Mouse (Mus musculus) hindbrain, embryonic 10.5 days (tissue): ENCODE data around the gene Tac2. TPM values are rescaled to one million over a fixed set of nuclear protein-coding genes. Genes with fewer than 3 reads are reported as not detected.
"Not testable (repeated sequence)": the region's sequence is repeated elsewhere in the genome, so short reads cannot be mapped to it uniquely, and the experiment has no call there.

Source experiments
- DNase-seq: peaks from one replicate; pipeline ENCODE4 v3.0.0-alpha.2; 2017; ENCODE audit warnings: low spot score
- H3K27ac ChIP-seq: fragments of 300-500 bp; sonication (generic); 2 replicates; pipeline ENCODE4 v1.5.1; 2016; ENCODE audit warnings: mild to moderate bottlenecking, moderate library complexity
- H3K27me3 ChIP-seq: fragments of 300-500 bp; sonication (generic); 2 replicates; pipeline ENCODE4 v1.6.1; 2016; ENCODE audit warnings: mild to moderate bottlenecking; ENCODE audit not compliant: poor library complexity, insufficient read depth, severe bottlenecking
- H3K36me3 ChIP-seq: fragments of 300-500 bp; sonication (generic); 2 replicates; pipeline ENCODE4 v1.6.1; 2016; ENCODE audit warnings: mild to moderate bottlenecking, moderate library complexity
- H3K4me1 ChIP-seq: fragments of 300-500 bp; sonication (generic); replicated peaks from 2 replicates; pipeline ENCODE4 v1.6.1; 2016; ENCODE audit warnings: mild to moderate bottlenecking
- H3K4me3 ChIP-seq: fragments of 300-500 bp; sonication (generic); 2 replicates; pipeline ENCODE4 v1.5.1; 2016; ENCODE audit warnings: mild to moderate bottlenecking, moderate library complexity
- H3K9me3 ChIP-seq: fragments of 300-500 bp; sonication (generic); 2 replicates; pipeline ENCODE4 v1.6.1; 2016; ENCODE audit warnings: mild to moderate bottlenecking, moderate library complexity
- WGBS: fragments of 180-500 bp; shearing (Covaris S2); methylation state at CpG from one replicate; pipeline ENCODE4 v1.1.7; 2016; 5-methylcytosine and 5-hydroxymethylcytosine counted together
- polyA plus RNA-seq: library from polyadenylated mRNA; unstranded; fragments of >200 nt; fragmentation: Nextera tagmentation; extraction: Ambion mirVana; gene quantifications from 2 replicates; pipeline ENCODE4 v1.2.1, GENCODE M21; 2016

The Tac2 gene
- polyA plus RNA-seq, 1 experiment from 2014 or later, result not detected

- H3K4me3 ChIP-seq, result peak overlapping the region; percentile 33; the same call in 1 of the 2 replicates
- H3K9me3 ChIP-seq, result no peaks in the 10 kb centered on the region
- no peak for DNase-seq
- H3K4me1 ChIP-seq, result peaks cover 22% of the 10 kb centered on the region
- H3K27ac ChIP-seq, result 0 out of 2 replicates have a peak overlapping the region, but pooled peaks have one; percentile 4
- peaks cover 36% of the 10 kb centered on the region for H3K36me3 ChIP-seq
- whole genome bisulfite sequencing, result 46% methylated on average over 24 of the region's 24 CpGs
- no peaks in the 10 kb centered on the region for H3K27me3 ChIP-seq
Observed at GRCm38 (mm10) chr10:127750136-127750777, 26.0 kb downstream of the Tac2 start.

DNA sequence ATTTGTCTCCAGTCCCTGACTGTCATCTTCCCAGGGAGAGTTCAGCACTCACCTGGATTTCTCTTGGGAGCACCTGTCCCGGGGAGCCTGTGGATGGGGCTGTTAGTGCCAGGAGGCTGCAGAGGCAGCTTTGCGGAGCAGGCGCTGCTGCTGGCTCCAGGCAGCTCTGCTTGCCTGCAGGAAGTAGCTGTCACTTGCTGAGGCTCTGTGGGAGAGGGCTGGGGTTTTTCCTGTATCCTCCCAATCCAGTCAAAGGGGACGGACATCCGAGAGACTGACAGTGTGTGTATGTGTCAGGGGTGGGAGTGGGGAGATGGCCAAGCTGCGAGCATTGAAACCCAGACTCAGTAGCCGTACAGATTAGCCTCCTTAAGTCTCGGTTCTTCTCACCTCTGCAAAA lies 27.3 kb downstream of the Tac2 start, which contains the start of gene Gpr182:
TSS of gene Gpr182 (minus strand) at position 185 of the 400 bp plus-strand sequence.
- WGBS, result 55% methylated on average over 8 of the region's 8 CpGs
- H3K4me3 ChIP-seq, result no peak within 1 kb of the TSS

GRCm38 (mm10) chr10:127754566-127755166 lies 30.4 kb downstream of the Tac2 start:
- WGBS, result 83% methylated on average over 6 of the region's 6 CpGs
- Histone ChIP-seq H3K27ac (no peak overlapping the region), H3K9me3 (no peaks in the 10 kb centered on the region), H3K36me3 (no peaks in the 10 kb centered on the region), H3K4me3 (no peak overlapping the region), H3K27me3 (no peaks in the 10 kb centered on the region), H3K4me1 (peaks cover 13% of the 10 kb centered on the region)
- DNase-seq, result no peak

More for the DNA sequence above, 27.3 kb downstream of the Tac2 start, which contains the start of gene Gpr182:
- peaks cover 23% of the 10 kb centered on the region for H3K36me3 ChIP-seq
- no peak within 1 kb of the TSS for H3K27ac ChIP-seq
- no peaks in the 10 kb centered on the region for H3K9me3 ChIP-seq
- no peak for DNase-seq
- H3K27me3 ChIP-seq, result no peaks in the 10 kb centered on the region
- peaks cover 28% of the 10 kb centered on the region for H3K4me1 ChIP-seq

DNA sequence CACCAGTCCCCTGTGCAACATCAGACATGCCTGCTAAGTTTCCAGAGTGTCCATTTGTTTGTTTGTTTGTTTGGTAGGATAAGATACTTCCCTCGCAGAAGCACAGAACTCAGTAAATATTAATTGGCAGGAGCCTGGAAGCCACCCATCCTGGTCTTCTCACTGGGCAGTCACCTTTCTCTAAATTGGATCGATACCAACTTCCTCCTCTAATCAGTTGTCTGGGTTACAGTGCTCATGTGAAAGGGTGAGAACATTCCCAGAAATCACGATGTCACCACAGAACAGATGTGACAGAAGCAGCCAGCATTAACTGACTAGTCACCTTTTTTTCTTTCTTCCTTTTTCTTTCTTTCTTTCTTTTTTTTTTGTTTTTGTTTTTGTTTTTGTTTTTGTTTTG lies 31.0 kb downstream of the Tac2 start:
- 87% methylated on average over 3 of the region's 3 CpGs for WGBS
- Histone ChIP-seq H3K9me3 (no peaks in the 10 kb centered on the region), H3K4me1 (peaks cover 8% of the 10 kb centered on the region), H3K27ac (no peak overlapping the region), H3K36me3 (no peaks in the 10 kb centered on the region), H3K27me3 (no peaks in the 10 kb centered on the region), H3K4me3 (no peak overlapping the region)
- DNase-seq, result no peak

- no peak for DNase-seq
- peak overlapping the region; percentile 26 for H3K4me3 ChIP-seq
- WGBS, result 53% methylated on average over 18 of the region's 18 CpGs
Observed at GRCm38 (mm10) chr10:127755770-127756468, 31.6 kb downstream of the Tac2 start.

GRCm38 (mm10) chr10:127759181-127760110 lies 35.2 kb downstream of the Tac2 start, which contains the start of the genes Rdh1 and Rdh16f1:
Rdh1 (plus strand) TSS chr10:127759721.
Rdh16f1 (plus strand) TSS chr10:127759787.
- no peak for DNase-seq
- H3K27ac ChIP-seq, result no peak within 1 kb of the TSS
- 81% methylated on average over 9 of the region's 9 CpGs for WGBS

More at GRCm38 (mm10) chr10:127755770-127756468, 31.6 kb downstream of the Tac2 start:
- Histone ChIP-seq H3K27ac (no peak overlapping the region), H3K4me1 (peaks cover 6% of the 10 kb centered on the region; the same call in 1 of the 2 replicates), H3K27me3 (no peaks in the 10 kb centered on the region), H3K36me3 (no peaks in the 10 kb centered on the region), H3K9me3 (no peaks in the 10 kb centered on the region)

DNA sequence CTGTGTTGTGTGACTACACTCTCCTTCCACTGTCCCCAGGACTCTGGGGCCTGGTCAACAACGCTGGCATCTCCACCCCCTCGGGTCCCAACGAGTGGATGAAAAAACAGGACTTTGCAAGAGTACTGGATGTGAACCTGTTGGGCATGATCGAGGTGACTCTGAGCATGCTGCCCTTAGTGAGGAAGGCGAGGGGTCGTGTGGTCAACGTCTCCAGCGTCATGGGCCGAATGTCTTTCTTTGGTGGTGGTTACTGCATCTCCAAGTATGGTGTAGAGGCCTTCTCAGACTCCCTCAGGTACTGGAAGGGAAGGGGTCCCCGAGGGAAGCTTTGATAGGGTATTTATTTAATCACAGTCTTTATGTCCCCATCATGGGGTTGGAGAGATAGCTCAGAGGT lies 38.6 kb downstream of the Tac2 start:
- H3K36me3 ChIP-seq, H3K27ac ChIP-seq, H3K4me3 ChIP-seq, DNase-seq, H3K4me1 ChIP-seq, H3K27me3 ChIP-seq, H3K9me3 ChIP-seq: not testable (repeated sequence)
- WGBS, result 89% methylated on average over 10 of the region's 10 CpGs

More at GRCm38 (mm10) chr10:127759181-127760110, 35.2 kb downstream of the Tac2 start, which contains the start of the genes Rdh1 and Rdh16f1:
- Histone ChIP-seq H3K9me3 (no peaks in the 10 kb centered on the region), H3K4me1 (0 out of 2 replicates have a peak, but pooled peaks cover 6% of the 10 kb centered on the region), H3K27me3 (no peaks in the 10 kb centered on the region), H3K4me3 (no peak within 1 kb of the TSS), H3K36me3 (no peaks in the 10 kb centered on the region)

GRCm38 (mm10) chr10:127763914-127764680 lies 39.8 kb downstream of the Tac2 start:
- no peaks in the 10 kb centered on the region for H3K36me3 ChIP-seq
- WGBS, result 79% methylated on average over 12 of the region's 12 CpGs
- DNase-seq, result no peak
- no peaks in the 10 kb centered on the region for H3K27me3 ChIP-seq
- H3K4me1 ChIP-seq, result no peaks in the 10 kb centered on the region
- no peaks in the 10 kb centered on the region for H3K9me3 ChIP-seq
- H3K4me3 ChIP-seq, result no peak overlapping the region
- no peak overlapping the region for H3K27ac ChIP-seq

DNA sequence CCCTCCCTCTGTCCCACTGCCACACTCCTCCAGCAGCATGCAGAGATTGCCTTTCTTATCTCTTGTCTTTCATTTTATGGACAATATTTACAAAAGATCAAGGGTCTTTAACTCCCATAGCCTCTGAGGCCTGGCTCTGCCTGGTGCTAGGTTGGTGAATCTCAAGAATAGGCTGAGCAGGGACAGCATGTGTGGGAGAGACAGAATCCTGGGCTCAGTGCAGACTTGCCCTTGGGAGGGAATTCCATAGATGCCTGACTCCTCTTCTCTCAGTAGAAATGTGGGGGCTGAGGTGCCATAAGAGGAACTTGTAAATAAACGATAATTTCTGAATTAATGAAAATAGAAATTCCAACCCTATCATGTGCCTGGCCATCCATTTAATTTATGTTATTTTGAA lies 42.3 kb downstream of the Tac2 start:
- H3K9me3 ChIP-seq, result no peaks in the 10 kb centered on the region
- no peaks in the 10 kb centered on the region for H3K36me3 ChIP-seq
- no peaks in the 10 kb centered on the region for H3K4me1 ChIP-seq
- no peak overlapping the region for H3K27ac ChIP-seq
- no peak overlapping the region for H3K4me3 ChIP-seq
- WGBS, result 85% methylated on average over 1 of the region's 1 CpGs
- DNase-seq, result no peak
- no peaks in the 10 kb centered on the region for H3K27me3 ChIP-seq

- DNase-seq, result no peak
- no peaks in the 10 kb centered on the region for H3K9me3 ChIP-seq
- WGBS, result 77% methylated on average over 2 of the region's 2 CpGs
- no peaks in the 10 kb centered on the region for H3K36me3 ChIP-seq
- no peak within 1 kb of the TSS for H3K4me3 ChIP-seq
- no peaks in the 10 kb centered on the region for H3K4me1 ChIP-seq
- no peak within 1 kb of the TSS for H3K27ac ChIP-seq
- no peaks in the 10 kb centered on the region for H3K27me3 ChIP-seq
Observed at GRCm38 (mm10) chr10:127776011-127776410, 51.7 kb downstream of the Tac2 start, which contains the start of gene Rdh9. Rdh9 (plus strand) TSS chr10:127776386.
